Mouse (Mus musculus): Measurements from ENCODE around the gene Fndc7.
"Not testable (repeated sequence)": the region's sequence is repeated elsewhere in the genome, so short reads cannot be mapped to it uniquely, and the experiment has no call there.

Gene Fndc7

DNA sequence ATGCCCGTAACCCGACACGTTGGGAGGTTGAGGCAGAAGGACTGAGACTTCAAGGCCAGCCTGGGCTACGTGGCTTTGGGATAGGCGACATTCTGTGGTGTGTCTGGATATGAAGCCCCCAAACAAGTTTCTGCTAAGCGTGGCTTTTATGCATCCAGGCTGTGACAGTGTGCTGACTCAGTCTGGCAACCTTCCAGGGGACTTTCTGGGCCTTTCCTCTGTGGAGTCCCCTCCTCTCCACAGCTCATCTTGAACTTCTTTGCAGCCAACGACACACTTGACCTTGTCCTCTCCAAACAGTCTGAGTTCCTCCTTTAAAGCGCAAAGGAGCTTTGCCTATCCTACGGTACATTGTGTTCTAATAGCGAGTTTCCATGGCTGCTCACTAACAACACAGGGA, 33.9 kb downstream of the Fndc7 start:
- DNase-seq (ENCODE audit: low spot score in 2 of 2): peak in 1 of 2 experiments; percentile 49

DNA sequence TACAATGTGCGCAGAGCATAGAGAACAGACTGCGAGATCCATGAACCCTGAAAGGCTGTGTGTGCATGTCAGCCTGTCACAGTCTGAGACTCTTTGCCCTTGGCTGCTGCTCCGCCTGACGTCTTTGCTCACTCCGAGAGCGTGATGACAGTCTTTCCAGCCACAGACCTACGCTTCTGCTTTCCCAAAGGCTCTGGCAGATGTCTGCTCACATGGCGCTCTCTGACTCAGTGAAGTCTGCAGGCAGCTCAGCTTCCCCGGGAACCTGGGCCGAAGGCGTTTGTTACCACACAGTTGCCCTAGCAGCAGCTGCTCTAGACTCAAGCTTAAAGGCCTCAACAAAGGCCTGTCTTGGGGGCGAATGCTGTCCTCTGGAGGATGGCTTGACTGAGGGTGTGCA, 34.4 kb downstream of the Fndc7 start:
- DNase-seq (ENCODE audit: low spot score in 2 of 2): no peak

DNA sequence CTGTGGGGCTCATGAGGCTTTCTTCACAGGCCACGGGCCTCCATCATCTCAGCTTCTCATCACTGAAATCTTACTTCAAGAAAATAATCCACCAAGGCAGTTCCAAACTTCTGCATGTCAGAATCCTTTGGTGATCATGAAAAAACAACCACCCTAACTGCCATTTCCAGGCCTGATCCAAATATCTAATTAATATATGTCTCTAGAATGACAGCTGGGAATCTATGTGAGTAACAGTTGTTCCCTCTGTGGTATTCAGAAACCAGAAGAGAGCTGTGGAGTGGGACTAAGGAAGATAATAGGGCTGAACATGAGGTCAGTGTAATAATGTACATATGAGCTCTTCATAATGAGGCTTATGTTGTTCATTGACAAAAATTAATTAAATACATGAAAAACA, 36.5 kb downstream of the Fndc7 start:
- DNase-seq (ENCODE audit: low spot score in 2 of 2): no peak

DNA sequence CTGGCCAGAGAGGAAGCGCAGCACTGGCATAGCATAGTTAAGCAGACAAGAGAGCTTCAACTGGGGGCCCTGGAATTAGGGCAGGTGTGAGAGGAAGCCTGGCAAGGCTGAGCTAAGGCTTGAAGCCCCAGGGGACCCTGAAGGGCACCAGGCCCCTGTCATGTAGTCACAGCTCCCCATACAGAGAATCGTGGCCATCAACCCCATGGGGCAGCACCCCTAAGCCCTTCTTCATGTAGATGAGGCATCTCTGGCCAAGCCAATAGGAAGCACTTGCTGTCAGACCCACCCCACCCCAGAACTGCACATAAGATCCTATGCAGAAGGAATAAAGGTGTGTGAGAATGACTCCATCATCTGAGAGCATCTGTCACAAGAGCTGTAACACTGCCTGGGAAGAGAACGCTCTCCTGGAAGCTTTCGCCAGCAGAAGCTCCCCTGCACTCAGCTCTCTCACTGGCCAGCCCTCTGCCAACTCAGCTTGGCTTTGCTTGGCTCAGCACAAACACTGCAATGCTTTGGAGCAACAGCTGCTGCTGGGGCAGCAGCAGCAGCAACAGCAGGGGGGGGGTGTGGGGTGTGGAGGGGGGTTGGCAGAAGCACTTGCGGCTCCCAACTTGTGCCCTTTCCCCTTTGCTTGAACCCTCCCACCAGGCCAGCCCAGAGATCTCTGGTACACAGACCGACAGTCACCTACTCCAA, 37.7 kb downstream of the Fndc7 start:
- DNase-seq (ENCODE audit: low spot score in 2 of 2): no peak

DNA sequence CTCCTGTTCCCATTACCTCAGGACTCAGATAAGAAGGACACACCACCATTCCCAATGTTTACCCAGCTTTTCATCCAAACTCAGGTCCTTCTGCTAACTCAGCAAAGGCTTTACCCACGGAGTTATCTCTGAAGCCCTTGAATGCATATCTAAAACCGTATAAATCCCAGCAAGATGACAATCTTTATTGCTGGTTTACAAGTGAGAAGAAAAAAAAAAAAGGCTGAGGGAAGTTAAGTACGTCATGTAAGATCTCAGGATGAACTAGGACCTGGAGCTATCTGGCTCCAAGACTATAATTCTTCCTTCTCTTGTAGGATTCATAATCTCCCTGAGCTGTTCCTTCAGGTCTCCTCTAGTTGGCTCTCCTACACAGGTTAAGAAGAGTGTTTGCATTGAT, 38.3 kb downstream of the Fndc7 start:
- no peak for DNase-seq (ENCODE audit: low spot score in 2 of 2)

DNA sequence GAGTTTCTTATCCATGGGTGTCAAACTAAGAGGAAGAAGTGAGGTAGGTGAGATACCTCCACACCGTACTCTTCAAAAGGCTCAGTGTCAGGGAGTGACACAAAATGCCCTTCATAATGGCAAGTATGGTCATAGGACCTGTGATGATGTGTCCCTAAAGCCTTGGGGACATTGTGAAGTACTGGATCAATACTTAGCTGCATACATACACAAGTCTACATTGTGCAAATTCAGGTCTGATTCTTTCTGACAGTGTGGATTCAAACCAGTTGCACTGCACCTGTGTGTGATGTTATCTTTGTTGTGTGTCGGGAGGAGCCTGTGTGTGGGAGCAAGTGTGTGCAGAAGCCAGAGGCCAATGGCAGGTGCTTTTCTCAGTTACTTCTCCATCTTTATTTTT, 38.7 kb downstream of the Fndc7 start:
- DNase-seq (ENCODE audit: low spot score in 2 of 2): no peak

DNA sequence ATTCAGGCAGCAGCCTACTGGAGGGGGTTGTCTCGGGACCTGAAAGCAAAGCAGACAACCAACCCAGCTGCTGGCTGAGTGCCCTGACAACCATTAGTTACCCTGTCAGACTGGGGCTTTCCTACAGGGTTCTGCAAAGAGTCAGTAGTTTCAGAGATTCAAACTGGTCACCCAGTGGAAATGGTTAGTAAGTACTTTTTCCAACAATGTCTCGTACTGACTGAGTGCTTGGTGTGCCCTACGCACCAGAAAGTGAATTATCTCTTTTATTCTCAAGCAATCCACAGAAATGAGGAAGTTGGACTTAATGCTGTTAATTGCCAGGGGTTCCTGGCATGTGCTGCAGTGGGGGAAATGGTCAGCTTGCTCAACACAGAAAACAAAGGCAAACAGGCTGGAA, 39.3 kb downstream of the Fndc7 start:
- no peak for DNase-seq (ENCODE audit: low spot score in 2 of 2)

DNA sequence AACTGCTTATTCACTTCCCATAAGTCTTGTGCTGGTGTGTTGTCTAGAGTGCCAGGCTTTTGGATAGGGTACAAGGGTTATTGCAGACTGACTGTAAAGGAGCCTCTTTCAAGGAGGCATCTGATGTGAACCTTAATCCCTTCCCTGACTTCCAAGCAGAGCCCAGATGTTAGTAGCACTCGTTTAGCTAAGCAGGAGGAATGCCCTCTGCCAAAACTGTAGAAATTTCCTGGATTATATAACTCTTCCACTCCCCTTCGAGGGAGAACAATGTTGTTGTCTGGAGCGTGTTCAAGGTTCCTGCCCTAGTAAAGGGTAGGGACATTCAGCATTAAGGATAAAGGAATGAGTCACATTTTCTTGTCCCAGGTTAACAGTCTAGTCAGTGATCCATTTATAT, 43.2 kb downstream of the Fndc7 start:
- no peak for DNase-seq (ENCODE audit: low spot score in 2 of 2)

DNA sequence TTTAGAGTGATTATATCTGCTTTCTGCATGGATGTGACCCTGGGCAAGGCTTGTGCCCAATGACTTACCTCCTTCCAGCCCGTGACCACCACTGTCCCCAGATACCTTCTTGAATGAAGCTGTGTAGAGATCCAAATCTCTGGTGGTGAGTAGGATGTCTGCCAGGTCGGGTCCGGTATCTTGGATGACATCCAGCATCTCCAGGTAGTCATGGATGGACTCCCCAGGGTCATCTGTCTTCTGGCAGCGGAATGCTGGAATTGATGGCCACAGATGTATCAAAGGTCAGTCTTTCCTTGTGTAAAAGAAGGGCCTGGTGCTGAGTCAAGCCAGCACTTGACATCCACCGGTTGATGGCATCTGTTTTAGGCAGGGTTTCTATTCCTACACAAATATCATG, 45.3 kb downstream of the Fndc7 start:
- no peak for DNase-seq (ENCODE audit: low spot score in 2 of 2)

DNA sequence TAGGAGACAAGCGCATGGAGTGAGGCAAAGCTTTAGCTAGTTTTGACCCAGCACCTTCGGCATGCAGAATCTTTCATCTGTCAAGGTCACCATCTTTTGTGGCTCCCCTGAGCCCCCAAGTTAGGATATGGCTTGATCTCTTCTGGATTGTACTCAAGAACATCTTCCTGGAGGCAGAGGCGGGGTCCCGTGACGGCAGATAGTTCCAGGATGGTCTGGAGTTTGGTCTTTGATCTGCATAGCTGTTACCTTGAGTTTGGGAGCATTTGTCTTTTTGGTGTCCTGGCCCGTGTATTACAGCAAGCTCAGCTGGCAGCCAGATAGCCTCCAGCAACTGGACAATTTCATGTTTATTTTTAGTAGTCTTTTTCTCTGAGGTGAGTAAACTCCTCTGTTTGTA, 45.8 kb downstream of the Fndc7 start:
- DNase-seq (ENCODE audit: low spot score in 2 of 2): no peak

DNA sequence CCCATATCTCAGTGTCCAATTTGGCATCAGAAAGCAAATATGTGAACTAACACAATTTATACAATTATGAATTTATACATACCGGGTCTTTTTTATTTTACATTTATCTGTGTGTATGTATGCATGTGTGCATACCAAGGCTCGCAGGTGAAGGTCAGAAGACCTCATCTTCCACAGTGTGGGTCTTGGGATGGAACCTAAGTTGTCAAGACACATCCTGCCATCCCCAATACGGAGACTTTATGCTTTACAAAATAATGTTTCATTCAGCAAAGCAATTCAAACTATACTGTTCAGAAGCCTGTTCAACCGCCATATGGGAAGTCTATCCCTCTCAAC, 49.1 kb downstream of the Fndc7 start:
- no peak for DNase-seq (ENCODE audit: low spot score in 2 of 2)

DNA sequence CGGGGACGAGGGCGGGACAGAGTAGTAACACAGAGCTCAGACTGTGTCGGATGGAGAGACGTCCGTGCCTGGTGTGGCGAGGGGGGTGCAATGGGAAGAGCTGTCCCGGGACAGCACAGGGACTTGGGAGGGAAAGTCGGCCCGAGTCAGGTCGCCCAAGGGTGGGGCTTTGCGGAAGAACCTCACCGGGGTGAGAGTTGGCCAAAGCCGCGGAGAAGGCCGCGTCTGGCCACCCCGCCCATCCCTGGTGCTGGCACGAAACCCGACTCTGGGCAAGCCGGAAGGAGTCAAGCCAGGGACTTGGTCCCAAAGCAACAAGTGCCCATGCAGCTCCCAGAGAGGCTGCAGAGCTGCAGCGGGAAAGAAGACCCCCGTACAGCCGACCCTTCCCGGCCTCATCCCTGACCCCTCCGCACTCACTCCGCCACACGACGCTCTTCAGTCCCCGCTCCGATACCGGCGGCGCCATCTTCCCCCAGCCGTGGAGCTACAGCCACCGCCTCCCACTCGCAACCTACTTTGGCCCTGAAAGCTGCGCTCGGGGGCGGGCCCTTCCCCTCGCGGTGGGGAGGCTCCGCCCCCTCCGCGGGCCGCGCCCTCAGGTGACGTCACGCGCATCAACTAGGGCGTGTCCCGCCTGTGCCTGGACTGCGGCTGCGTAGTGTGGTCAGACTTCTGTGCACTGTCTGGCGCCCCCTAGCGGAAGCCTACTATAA, 49.6 kb downstream of the Fndc7 start, which contains the start of gene Stxbp3:
Gene Stxbp3 (minus strand): TSS at position 527 of the 716 bp plus-strand sequence.
- DNase-seq (ENCODE audit: low spot score in 2 of 2): peak; percentile 97 to 99

DNA sequence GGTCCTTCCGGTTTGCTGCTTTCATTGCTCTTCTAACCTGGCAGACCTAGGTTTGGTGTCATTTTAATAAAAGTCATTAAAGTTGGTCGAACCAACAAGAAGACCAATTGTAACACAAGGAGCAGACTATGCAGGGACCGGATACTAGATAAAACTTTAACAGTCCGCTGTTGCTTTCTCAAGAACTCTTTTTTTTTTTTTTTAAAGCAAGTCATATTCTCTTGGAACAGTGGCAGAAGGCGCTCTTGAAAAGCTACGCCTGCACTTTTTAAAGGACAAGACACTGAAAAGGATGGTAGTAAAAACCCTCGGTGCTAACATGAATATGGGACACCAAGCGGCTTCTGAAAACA, 50.2 kb downstream of the Fndc7 start:
- DNase-seq (ENCODE audit: low spot score in 2 of 2): no peak

DNA sequence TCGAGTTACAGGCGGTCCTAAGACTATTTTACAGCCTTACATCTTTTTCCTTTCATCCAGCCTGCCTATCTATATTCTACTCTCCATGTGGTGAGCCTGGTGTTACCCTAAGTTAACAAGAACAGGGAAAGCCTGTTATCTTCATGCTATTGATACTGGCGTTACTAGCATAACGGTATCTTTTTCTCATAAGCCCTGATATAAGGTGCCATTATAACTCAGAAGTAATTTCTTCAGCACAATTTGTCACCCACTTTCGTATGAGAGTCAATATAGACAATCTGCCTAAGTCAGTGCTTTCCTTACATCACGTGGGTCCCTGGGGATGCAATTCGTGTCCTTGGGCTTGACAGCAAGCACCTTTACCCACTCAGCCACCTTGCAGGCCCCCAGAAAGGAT, 50.8 kb downstream of the Fndc7 start:
- no peak for DNase-seq (ENCODE audit: low spot score in 2 of 2)

DNA sequence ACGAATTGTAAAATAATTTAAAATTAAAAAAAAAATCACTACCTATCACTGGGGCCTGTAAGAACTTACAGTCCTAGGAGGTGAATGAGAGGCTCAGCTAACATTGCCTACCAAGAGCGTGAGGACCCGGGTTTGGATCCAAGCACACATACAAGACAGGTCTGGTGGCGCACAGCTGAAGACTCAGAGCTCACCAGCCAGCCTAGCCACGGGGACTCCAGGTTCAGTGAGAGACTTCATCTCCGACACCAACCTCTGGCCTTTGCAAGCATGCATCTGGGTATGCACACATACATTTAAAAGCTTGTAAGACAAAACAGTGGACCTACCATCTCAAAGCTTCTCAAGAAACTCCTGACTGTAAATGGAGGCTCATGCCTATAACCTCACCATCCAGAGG, 52.9 kb downstream of the Fndc7 start:
- no peak for DNase-seq (ENCODE audit: low spot score in 2 of 2)

DNA sequence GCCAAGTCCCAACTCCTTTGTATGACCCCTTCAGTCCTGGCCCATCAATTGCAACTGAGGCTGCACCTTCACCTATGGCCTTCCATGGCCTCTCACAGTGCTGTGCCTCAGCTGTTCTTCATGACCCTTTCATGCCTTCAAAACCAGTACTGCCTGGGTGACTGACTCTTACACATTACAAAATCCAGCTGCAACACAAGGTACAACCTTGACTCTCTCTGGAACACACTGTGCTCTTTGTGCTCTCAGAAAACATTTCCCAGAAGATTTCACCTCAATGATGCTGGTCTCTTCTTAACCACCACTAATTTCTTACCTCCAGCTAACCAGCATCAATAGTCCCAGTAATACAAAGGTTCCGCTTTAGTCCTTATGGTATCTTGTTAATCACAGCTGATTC, 56.1 kb downstream of the Fndc7 start:
- DNase-seq (ENCODE audit: low spot score in 2 of 2): not testable (repeated sequence)

DNA sequence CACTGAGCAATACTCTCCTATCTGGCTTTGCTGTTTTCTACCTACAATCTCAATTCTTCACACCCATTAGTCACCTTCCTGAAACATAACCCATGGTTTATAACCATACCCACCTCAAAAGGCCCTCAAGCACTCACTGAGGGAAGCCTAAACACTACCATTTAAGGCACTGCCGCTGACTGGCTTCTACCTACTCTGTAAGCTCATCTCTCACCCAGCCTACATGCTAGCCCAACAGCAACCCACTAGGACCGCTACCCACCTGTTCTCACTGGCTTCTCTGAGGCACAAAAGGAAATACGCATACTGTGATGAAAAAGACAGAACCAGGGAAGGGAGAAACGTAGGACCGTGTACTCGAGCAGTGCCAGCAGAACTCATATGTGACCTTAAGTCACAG, 58.1 kb downstream of the Fndc7 start:
- DNase-seq (ENCODE audit: low spot score in 2 of 2): no peak

DNA sequence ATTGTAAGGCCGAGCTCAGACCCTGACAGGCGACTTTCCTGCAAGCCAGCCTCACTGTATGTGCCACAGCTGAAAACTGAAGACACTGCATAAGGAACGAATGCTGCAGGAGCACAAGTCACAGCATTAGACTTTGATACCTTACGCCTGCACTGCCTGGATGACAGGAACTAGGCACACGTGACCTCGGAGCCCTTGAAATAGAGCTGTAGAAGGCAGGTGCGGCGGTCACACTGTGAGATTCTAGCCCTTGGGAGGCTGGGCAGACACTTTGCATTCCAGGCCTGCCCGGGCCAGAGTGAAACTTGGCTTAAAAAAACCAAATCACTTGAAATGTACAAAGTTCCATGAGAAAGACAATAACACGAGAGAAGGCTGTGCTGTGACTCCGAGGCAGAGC, 59.3 kb downstream of the Fndc7 start:
- DNase-seq (ENCODE audit: low spot score in 2 of 2): peak in 1 of 2 experiments; percentile 16

DNA sequence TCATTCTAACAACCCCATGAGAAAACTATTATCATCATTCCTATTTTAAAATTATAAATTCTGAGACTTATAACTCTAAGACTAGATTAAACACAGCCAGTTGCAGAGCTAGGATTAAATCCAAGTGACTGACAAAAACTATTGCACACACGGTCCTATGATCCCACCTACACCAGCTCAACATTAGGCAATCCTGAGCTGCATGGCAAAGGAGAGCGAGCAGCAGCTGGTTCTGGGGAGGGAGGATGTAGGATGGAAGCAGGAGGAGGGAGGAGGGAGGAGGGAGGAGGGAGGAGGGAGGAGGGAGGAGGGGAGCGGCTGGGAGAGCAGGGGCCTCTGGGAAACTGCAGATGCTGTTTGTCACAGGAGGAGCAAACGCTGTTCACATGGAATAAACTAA, 74.2 kb downstream of the Fndc7 start:
- no peak for DNase-seq (ENCODE audit: low spot score in 2 of 2)

DNA sequence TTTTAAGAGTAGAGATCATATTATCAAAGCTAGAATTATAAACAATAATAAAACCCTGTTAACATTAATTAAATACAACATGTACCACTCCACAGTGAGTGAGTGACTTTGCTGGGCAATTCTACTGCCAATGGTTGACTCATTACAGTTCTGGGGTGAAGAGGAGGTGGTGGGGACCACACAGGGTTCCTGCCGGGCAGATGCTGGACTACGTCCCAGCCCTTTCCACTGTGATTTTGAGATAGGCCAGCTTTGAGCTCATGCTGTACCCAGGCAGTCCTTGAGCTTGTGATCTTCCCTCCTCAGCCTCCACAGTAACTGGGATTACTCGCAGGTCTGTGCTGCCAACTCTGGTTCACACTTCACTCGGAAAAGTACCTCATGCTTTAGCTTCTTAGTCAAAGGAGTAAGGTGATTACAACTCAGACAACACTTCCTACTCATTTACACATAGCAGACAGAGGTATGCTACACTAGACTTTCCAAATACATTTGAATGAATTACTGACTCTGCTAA, 79.0 kb downstream of the Fndc7 start:
- no peak for DNase-seq (ENCODE audit: low spot score in 2 of 2)

DNA sequence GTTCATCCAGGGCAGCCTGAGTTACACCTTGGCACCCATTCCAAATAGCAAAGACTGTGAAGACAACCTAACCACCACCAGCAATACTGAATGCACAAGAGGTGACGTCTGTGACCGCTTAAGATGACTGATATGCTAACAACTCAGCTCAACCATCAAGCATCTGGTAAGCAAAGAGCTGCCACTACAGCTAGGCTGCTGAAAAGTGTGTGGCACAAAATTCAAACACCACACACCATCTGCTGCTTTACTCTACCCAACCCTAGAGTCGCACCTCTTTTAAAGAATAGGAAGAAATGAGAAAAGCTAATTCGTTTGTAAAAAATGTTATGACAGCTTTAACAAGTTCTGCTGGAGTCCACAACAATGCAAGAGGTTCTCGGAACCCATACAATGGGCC, 84.2 kb downstream of the Fndc7 start:
- DNase-seq (ENCODE audit: low spot score in 2 of 2): no peak

All from urinary bladder, adult 18-20 months (tissue).